Comparison of ENCODE assay signal across 17 mouse cellular contexts in the genomic region with DNA sequence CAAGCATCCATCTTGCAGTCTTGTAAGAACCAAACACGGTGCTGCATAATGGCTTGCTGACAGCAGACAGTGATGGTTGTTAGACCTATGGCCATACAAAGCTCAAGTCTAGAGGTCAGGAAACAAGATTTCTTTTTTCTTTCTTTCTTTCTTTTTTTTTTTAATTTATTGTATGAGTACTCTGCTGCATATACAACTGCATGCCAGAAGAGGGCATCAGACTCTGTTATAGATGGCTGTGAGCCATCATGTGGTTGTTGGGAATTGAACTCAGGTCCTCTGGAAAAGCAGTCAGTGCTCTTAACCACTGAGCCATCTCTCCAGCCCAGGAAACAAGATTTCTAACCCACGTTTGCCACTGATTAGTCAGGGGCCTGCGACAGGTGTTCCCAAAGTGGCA. TPM values are rescaled to one million over a fixed set of nuclear protein-coding genes. Genes with fewer than 3 reads are reported as not detected.
DNase-seq lines count a peak whose midpoint lies in the region; ATAC-seq and TF ChIP-seq lines count a peak whose summit lies in the region.
"Had no signal": no experiment of that assay in that cellular context is flagged by ENCODE, and none has a peak within 500 bp of the region (broad histone marks: within the 10 kb centered on the region; RNA-seq: fewer than 3 reads in every experiment).

No protein-coding gene starts in this region.

- TF ChIP-seq CTCF in gastrocnemius, adult 2 months (IDR thresholded peaks at IDR 0.05), result peak; percentile 57
- TF ChIP-seq CTCF in layer of hippocampus, adult 2 months (conservative IDR thresholded peaks at IDR 0.05), result peak; percentile 76
- peak; percentile 68 for TF ChIP-seq CTCF in stomach, postnatal 0 days (IDR thresholded peaks at IDR 0.05; ENCODE audit: low read depth)

- TF ChIP-seq EP300 in stomach, postnatal 0 days (optimal IDR thresholded peaks at IDR 0.05), result no peak

- peaks cover 26% of the 10 kb centered on the region for H3K36me3 ChIP-seq in stomach, postnatal 0 days (ENCODE audit: control insufficient read depth, insufficient read depth, low read length)

- no peak overlapping the region for H3K27ac ChIP-seq in gastrocnemius, adult 2 months
- peak overlapping the region; percentile 39; the same call in 1 of the 2 replicates for H3K27ac ChIP-seq in layer of hippocampus, adult 2 months
- no peak overlapping the region for H3K27ac ChIP-seq in stomach, postnatal 0 days (replicated peaks)
- H3K27ac ChIP-seq: embryonic facial prominence, embryonic 13.5 days; forebrain, embryonic 15.5 days; heart, embryonic 13.5 days; macrophage had no signal

- no peaks in the 10 kb centered on the region for H3K4me1 ChIP-seq in stomach, postnatal 0 days (replicated peaks; ENCODE audit: control insufficient read depth, insufficient read depth)
- H3K4me1 ChIP-seq: embryonic facial prominence, embryonic 13.5 days; forebrain, embryonic 15.5 days; heart, embryonic 13.5 days had no signal

- no peaks in the 10 kb centered on the region for H3K27me3 ChIP-seq in stomach, postnatal 0 days (ENCODE audit: control insufficient read depth, insufficient read depth, low read length)
- H3K27me3 ChIP-seq: embryonic facial prominence, embryonic 13.5 days; forebrain, embryonic 15.5 days; heart, embryonic 13.5 days had no signal

- 86% methylated on average over 3 of the region's 3 CpGs for WGBS in stomach, postnatal 0 days

- no peak for ATAC-seq in stomach, postnatal 0 days (ENCODE audit: low FRiP score, low TSS enrichment)
- ATAC-seq: forebrain, embryonic 15.5 days had no signal

- H3K9me3 ChIP-seq in stomach, postnatal 0 days (ENCODE audit: control insufficient read depth, low read length), result no peaks in the 10 kb centered on the region
- H3K9me3 ChIP-seq: embryonic facial prominence, embryonic 13.5 days; forebrain, embryonic 15.5 days; heart, embryonic 13.5 days had no signal

- intact Hi-C loops in gastrocnemius, adult 2 months (cut with DNase I), result loop anchor here (1.0 to 10.0 kb wide), 2 partner anchors 125 to 242 kb away; a partner anchor contains a TSS

- no peak for DNase-seq in gastrocnemius, adult 2 months
- no peak for DNase-seq in gastrocnemius, postnatal 10 days
- no peak for DNase-seq in layer of hippocampus, adult 2 months (ENCODE audit: low spot score in 2 of 2)
- no peak for DNase-seq in layer of hippocampus, postnatal 10 days (ENCODE audit: low spot score in 2 of 2)
- peak; percentile 7 for DNase-seq in retina, embryonic 14.5 days (ENCODE audit: low spot score)
- no peak for DNase-seq in retina, postnatal 1 day
- no peak for DNase-seq in stomach, postnatal 0 days (ENCODE audit: low spot score)
- DNase-seq in kidney, adult 8-10 months, result no peak
- DNase-seq: heart, postnatal 4 days; lung, adult 18-20 months; right cerebral cortex, adult 18-20 months; thymus, postnatal 14 days had no signal

- no peak overlapping the region for H3K9ac ChIP-seq in stomach, postnatal 0 days (ENCODE audit: low read length)
- H3K9ac ChIP-seq: embryonic facial prominence, embryonic 13.5 days; forebrain, embryonic 15.5 days; heart, embryonic 13.5 days had no signal

- no peak overlapping the region for H3K4me3 ChIP-seq in gastrocnemius, adult 2 months
- no peak overlapping the region for H3K4me3 ChIP-seq in layer of hippocampus, adult 2 months
- H3K4me3 ChIP-seq in stomach, postnatal 0 days (ENCODE audit: low read depth, low read length), result no peak overlapping the region
- H3K4me3 ChIP-seq: embryonic facial prominence, embryonic 13.5 days; forebrain, embryonic 15.5 days; heart, embryonic 13.5 days had no signal

- no peak overlapping the region for H3K4me2 ChIP-seq in stomach, postnatal 0 days (replicated peaks; ENCODE audit: low read depth)
- H3K4me2 ChIP-seq: embryonic facial prominence, embryonic 13.5 days; forebrain, embryonic 15.5 days; heart, embryonic 13.5 days; midbrain, embryonic 11.5 days had no signal

RNA-seq across cellular contexts. Expression of a gene that starts 54.0 kb away (rescaled TPM):
- 100 to 1,000 TPM in 1 of 2 experiments, 10 to 100 TPM in 1; 69.0 to 124 TPM for total RNA-seq in gastrocnemius, adult 2 months (2021)
- total RNA-seq in gastrocnemius, postnatal 10 days (2021), result 100 to 1,000 TPM; 110 to 114 TPM
- 10 to 100 TPM; 40.9 to 44.5 TPM for total RNA-seq in layer of hippocampus, adult 2 months (2021)
- total RNA-seq in layer of hippocampus, postnatal 10 days (2021), result 10 to 100 TPM; 73.0 to 76.0 TPM
- polyA plus RNA-seq in stomach, postnatal 0 days (2015; fragmentation: Nextera tagmentation; extraction: Ambion mirVana), result 12.5 and 13.1 TPM in 2 replicates
